Mouse (Mus musculus) hindbrain, embryonic 11.5 days (tissue): ENCODE measurements around the gene Ptf1a. TPM values are rescaled to one million over a fixed set of nuclear protein-coding genes. Genes with fewer than 3 reads are reported as not detected.

Experiments used
- polyA plus RNA-seq: library from polyadenylated mRNA; unstranded; fragments of >200 nt; fragmentation: Nextera tagmentation; extraction: Ambion mirVana; gene quantifications from 2 replicates; pipeline ENCODE4 v1.2.1, GENCODE M21; 2014

The Ptf1a gene
- polyA plus RNA-seq, 1 experiment from 2014 or later, result 15.5 TPM

Other genes with a start within 250 kb of the Ptf1a start
- gene Armc3, start 246.4 kb upstream of the Ptf1a start, polyA plus RNA-seq, result 1.4 and 1.5 TPM in 2 replicates
- 13.6 and 14.8 TPM in 2 replicates for gene Msrb2, start 74.2 kb upstream of the Ptf1a start, polyA plus RNA-seq
- 0.24 and 0.36 TPM in 2 replicates for gene 4921504E06Rik, start 108.3 kb downstream of the Ptf1a start, polyA plus RNA-seq
- gene Otud1, start 212.1 kb downstream of the Ptf1a start, polyA plus RNA-seq, result 1.3 and 1.4 TPM in 2 replicates